Mouse (Mus musculus) thymus, adult 2 months (tissue): ENCODE data around the gene Cd3g. TPM values are rescaled to one million over a fixed set of nuclear protein-coding genes. Genes with fewer than 3 reads are reported as not detected.
A peak's percentile ranks its signal among the peaks of the same experiment; 100 is the strongest.
"Not testable (repeated sequence)": the region's sequence is repeated elsewhere in the genome, so short reads cannot be mapped to it uniquely, and the experiment has no call there.

Source experiments
- DNase-seq: peaks from one replicate; pipeline ENCODE4 v3.0.0; 2021
- H3K27ac ChIP-seq: fragments of 200-500 bp; 2 replicates; pipeline ENCODE4 v1.5.1; 2012; ENCODE audit warnings: low read length, control low read depth; ENCODE audit not compliant: control insufficient read depth, insufficient read depth
- H3K27me3 ChIP-seq: fragments of 200-500 bp; 2 replicates; pipeline ENCODE4 v1.6.1; 2012; ENCODE audit warnings: mild to moderate bottlenecking, low read length, moderate library complexity, mixed read lengths; ENCODE audit not compliant: control insufficient read depth, insufficient read depth
- H3K36me3 ChIP-seq: fragments of 200-500 bp; 2 replicates; pipeline ENCODE4 v1.6.1; 2012; ENCODE audit warnings: mild to moderate bottlenecking, low read length, moderate library complexity; ENCODE audit not compliant: control insufficient read depth, insufficient read depth
- H3K4me1 ChIP-seq: fragments of 200-500 bp; replicated peaks from 2 replicates; pipeline ENCODE4 v1.6.1; 2012; ENCODE audit warnings: low read length; ENCODE audit not compliant: control insufficient read depth, insufficient read depth
- H3K4me3 ChIP-seq: fragments of 200-500 bp; 2 replicates; pipeline ENCODE4 v1.5.1; 2012; ENCODE audit warnings: mild to moderate bottlenecking, low read length, control low read depth, moderate library complexity; ENCODE audit not compliant: control insufficient read depth, insufficient read depth
- CTCF ChIP-seq: fragments of 200-500 bp; IDR thresholded peaks from 2 replicates; pipeline ENCODE4 v1.5.1; 2012; ENCODE audit warnings: mild to moderate bottlenecking, control low read depth, low read length, moderate library complexity, borderline replicate concordance; ENCODE audit not compliant: control insufficient read depth, poor library complexity, insufficient read depth; ENCODE audit errors: extremely low read depth
- POLR2A ChIP-seq: fragments of 200-500 bp; IDR thresholded peaks from 2 replicates; pipeline ENCODE4 v1.6.1; 2012; ENCODE audit warnings: mild to moderate bottlenecking, low read length, control low read depth, moderate library complexity; ENCODE audit not compliant: control insufficient read depth, poor library complexity, insufficient read depth; ENCODE audit errors: extremely low read depth
- WGBS: fragments of 180-500 bp; shearing (Covaris S2); methylation state at CpG from one replicate; pipeline ENCODE4 v1.1.7; 2018; 5-methylcytosine and 5-hydroxymethylcytosine counted together
- polyA plus RNA-seq: library from polyadenylated mRNA; depleted of rRNA; stranded (reverse); fragments of >200 nt; gene quantifications from 2 replicates; pipeline ENCODE4 v1.2.3, GENCODE M21; 2012

Gene Cd3g
- polyA plus RNA-seq, 1 experiment = 216 TPM

DNA sequence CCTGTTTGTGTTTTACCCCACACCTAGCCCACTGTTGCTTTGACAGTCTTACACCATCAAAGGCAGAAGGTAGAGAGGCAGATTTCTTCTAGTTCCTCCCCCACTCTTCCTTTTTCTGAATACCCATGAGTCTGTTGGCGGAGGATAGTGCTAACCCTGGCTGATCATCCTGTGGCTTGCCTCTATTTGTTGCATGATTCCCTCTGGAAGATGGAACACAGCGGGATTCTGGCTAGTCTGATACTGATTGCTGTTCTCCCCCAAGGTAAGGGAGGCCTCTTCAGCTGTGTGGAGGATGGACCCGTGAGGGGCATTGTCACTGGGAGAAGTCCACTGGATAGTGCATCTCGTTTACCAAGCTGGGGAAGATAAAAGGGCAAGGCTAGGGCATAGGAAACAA, 1.4 kb upstream of the Cd3g start, which contains the start of gene Cd3d:
Gene Cd3d, plus strand, starts transcription at position 111 of the 400 bp plus-strand sequence.
- H3K27me3 ChIP-seq = no peaks in the 10 kb centered on the region
- TF ChIP-seq POLR2A (0 out of 2 replicates have a peak, but pooled peaks have one; percentile 23), CTCF (no peak)
- peaks cover 22% of the 10 kb centered on the region for H3K4me1 ChIP-seq
- WGBS = 29% methylated on average over 4 of the region's 4 CpGs
- DNase-seq = peak; percentile 75
- H3K4me3 ChIP-seq = peak within 1 kb of the TSS; percentile 70
- H3K36me3 ChIP-seq = peaks cover 17% of the 10 kb centered on the region
- H3K27ac ChIP-seq = peak within 1 kb of the TSS; percentile 100

GRCm38 (mm10) chr9:44981104-44981503, 873 bp upstream of the Cd3g start:
- WGBS = 81% methylated on average over 2 of the region's 2 CpGs
- H3K27me3 ChIP-seq = no peaks in the 10 kb centered on the region
- no peak overlapping the region for H3K4me3 ChIP-seq
- H3K4me1 ChIP-seq = peaks cover 19% of the 10 kb centered on the region
- peak; percentile 41 for DNase-seq
- TF ChIP-seq POLR2A (no peak), CTCF (no peak)
- peaks cover 17% of the 10 kb centered on the region for H3K36me3 ChIP-seq
- peak overlapping the region; percentile 99 for H3K27ac ChIP-seq

GRCm38 (mm10) chr9:44979806-44980205, 425 bp downstream of the Cd3g start:
- Histone ChIP-seq H3K27ac (peak overlapping the region; percentile 95), H3K4me3 (peak overlapping the region; percentile 73), H3K4me1 (peaks cover 10% of the 10 kb centered on the region), H3K27me3 (no peaks in the 10 kb centered on the region), H3K36me3 (peaks cover 14% of the 10 kb centered on the region)
- DNase-seq = peak; percentile 50
- no peak for TF ChIP-seq POLR2A
- no peak for TF ChIP-seq CTCF
- WGBS = 8% methylated on average over 7 of the region's 7 CpGs

- Histone ChIP-seq H3K27ac (peak overlapping the region; percentile 75), H3K4me1 (peaks cover 13% of the 10 kb centered on the region), H3K27me3 (no peaks in the 10 kb centered on the region), H3K36me3 (peaks cover 30% of the 10 kb centered on the region), H3K4me3 (peak overlapping the region; percentile 44)
- DNase-seq = no peak
- WGBS = 49% methylated on average over 6 of the region's 6 CpGs
- no peak for TF ChIP-seq CTCF
Observed at GRCm38 (mm10) chr9:44977813-44978212, 2.4 kb downstream of the Cd3g start.

DNA sequence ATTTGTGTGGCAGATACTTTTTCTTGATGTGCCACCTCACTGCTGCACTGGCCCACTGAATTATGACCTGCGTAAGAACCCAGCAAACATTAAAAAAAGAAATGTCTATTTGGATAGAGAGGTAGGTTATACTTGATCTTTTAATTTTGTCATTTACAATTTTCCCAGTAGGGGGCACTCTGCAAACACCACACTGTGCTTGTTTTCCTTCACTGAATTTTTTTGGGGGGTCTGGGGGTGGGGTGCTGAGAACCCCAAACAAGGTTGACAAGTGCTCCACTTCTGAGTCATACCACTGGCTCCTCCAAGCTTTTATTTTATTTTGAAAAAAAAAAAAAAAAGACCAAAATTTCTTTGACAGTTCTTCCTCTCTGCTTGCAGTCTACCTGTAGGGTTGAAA, 10.8 kb downstream of the Cd3g start:
- Histone ChIP-seq H3K4me3 (no peak overlapping the region), H3K36me3 (peaks cover 56% of the 10 kb centered on the region), H3K4me1 (peaks cover 5% of the 10 kb centered on the region; the same call in 1 of the 2 replicates), H3K27me3 (no peaks in the 10 kb centered on the region), H3K27ac (no peak overlapping the region)
- 72% methylated on average over 1 of the region's 1 CpGs for WGBS
- DNase-seq = no peak
- no peak for TF ChIP-seq POLR2A
- TF ChIP-seq CTCF = no peak

DNA sequence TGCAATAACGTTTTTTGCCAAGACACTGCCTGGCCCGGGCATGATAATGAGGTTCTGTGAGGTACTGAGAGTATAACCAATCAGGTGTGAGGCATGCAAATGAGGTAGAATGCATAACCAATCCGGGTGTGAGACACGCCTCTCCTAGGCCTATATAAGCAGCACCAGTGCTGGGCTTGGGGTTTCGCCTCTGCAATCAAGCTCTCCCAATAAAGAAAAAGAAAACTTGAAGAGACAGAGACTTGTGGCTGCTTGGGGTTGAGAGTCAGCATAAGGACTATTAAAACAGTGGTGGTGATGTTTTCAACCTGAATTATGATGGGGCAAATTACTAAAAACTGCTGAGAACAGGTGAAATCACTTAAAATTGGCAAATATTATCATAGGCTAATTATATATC, 12.5 kb downstream of the Cd3g start:
- H3K27ac ChIP-seq, DNase-seq, H3K27me3 ChIP-seq, H3K4me3 ChIP-seq, H3K4me1 ChIP-seq: not testable (repeated sequence)
- H3K36me3 ChIP-seq = peaks cover 39% of the 10 kb centered on the region
- 89% methylated on average over 5 of the region's 5 CpGs for WGBS

- no peaks in the 10 kb centered on the region for H3K27me3 ChIP-seq
- 28% methylated on average over 3 of the region's 3 CpGs for WGBS
- no peak overlapping the region for H3K4me3 ChIP-seq
- no peak overlapping the region for H3K27ac ChIP-seq
- H3K36me3 ChIP-seq = peaks cover 32% of the 10 kb centered on the region
- no peak for TF ChIP-seq POLR2A
- no peak for TF ChIP-seq CTCF
- peak; percentile 90 for DNase-seq
- no peaks in the 10 kb centered on the region for H3K4me1 ChIP-seq
Observed at GRCm38 (mm10) chr9:44966815-44967242, 13.4 kb downstream of the Cd3g start.
